Mouse (Mus musculus): ENCODE results near the gene Neo1.

DNA sequence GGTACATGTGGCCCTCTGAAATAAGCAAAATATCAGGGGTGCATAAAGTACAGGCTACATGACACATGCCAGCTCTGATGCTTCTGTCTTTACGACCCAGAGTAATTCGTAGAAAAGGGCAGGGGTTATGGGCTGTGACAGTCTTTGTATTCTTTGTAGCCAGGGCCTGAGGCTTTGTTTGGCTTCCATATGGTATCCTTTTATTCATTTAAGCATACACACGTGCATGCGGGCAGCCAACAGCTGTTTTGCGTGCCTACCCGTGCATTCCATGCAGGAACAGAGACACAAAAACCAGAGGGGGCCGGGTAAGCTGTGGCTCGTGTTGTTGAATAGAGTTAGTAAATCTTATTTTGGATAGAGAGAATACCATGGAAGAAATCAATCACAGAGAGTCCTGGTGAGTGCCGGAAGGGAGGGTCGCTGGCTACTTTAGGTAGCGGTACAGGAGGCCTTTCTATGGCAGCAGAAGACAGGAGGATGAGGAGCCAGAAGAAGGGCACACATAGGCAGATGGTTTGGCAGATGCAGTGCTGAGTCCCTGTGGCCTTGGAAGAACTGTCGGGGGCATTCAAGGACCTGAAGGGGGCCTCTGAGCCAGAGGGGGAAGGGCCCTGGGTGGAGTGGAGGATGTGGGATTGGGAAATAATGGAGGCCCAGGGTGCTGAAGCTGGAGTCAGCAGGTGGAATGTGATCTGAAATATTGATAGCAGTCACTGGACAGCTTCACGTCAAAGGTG is 186.5 kb downstream of the Neo1 start:
- no peak for TF ChIP-seq CTCF (IDR thresholded peaks at IDR 0.05; ENCODE audit: extremely low read depth, insufficient read depth, insufficient read length, insufficient replicate concordance)
- no peak for TF ChIP-seq POLR2A (IDR thresholded peaks at IDR 0.05; ENCODE audit: low read depth, low read length)

Measured in spleen, adult 2 months (tissue).